Mouse (Mus musculus) A20 (cell line): ENCODE results near the gene Fbxl2.

Experiments
- DNase-seq: peaks from one replicate; pipeline ENCODE4 v3.0.0-alpha.2; 2011; ENCODE audit warnings: low read depth, low spot score

Gene Fbxl2

DNA sequence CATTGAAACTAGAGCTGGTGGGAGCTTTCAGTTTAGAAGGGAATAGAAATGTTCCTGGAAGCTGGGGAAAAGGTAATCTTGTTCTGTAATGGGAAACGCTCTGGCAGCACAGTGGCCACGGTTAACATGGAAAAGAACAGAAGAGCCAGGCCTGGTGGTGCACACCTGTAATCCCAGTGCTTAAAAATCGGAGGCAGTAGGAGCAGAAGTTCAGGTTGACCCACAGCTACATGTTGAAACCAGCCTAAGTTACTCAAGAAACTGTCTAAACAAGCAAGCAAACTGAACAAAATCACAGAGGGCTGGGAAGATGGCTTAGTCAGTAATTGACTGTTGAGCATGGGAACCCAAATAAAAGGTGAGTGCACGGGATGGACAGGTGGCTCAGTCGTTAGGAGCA is 121.1 kb downstream of the Fbxl2 start:
- no peak for DNase-seq

DNA sequence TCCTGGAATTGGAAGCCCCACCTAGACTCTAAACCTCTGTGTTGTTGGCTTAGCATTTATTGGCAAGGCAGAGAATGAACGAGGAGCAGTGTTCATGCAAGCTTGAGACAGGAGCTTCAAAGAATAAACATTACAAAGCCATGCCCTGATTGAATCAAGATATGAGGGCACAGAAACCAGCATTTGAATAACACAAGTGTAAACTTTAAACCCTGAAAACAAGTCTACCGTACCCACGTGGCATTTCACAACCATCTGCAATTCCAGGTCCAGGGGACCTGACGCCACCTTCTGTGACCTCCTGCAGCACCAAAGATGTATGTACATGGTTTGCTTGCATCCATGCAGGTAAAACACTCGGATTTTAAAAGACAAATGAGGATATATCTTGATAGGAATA is 123.3 kb downstream of the Fbxl2 start:
- DNase-seq: no peak

DNA sequence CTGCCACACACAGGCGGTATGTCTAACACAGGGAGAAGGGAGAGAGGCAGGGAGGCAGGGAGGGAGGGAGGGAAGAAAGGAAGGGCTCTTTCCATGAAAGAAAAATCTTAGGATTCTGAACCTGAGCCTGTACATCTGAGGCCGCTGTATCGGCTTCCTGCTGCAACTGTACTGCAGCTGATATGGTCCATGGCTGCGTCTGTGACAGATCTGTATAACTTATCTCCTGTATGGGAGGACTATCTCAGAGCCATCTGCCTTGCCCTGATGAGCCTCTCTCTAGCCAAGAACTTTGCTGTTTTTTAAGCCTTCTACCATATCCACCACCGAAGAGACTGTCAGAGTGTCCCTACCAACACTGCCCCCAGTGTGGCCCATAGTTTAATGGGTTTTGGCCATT is 130.2 kb downstream of the Fbxl2 start:
- no peak for DNase-seq
